Mouse (Mus musculus): ENCODE results near the gene Slamf1. TPM values are rescaled to one million over a fixed set of nuclear protein-coding genes. Genes with fewer than 3 reads are reported as not detected.
"Not testable (repeated sequence)": the region's sequence is repeated elsewhere in the genome, so short reads cannot be mapped to it uniquely, and the experiment has no call there.

Slamf1 gene
- polyA plus RNA-seq, 1 experiment from 2014 or later, result 1.6 TPM

DNA sequence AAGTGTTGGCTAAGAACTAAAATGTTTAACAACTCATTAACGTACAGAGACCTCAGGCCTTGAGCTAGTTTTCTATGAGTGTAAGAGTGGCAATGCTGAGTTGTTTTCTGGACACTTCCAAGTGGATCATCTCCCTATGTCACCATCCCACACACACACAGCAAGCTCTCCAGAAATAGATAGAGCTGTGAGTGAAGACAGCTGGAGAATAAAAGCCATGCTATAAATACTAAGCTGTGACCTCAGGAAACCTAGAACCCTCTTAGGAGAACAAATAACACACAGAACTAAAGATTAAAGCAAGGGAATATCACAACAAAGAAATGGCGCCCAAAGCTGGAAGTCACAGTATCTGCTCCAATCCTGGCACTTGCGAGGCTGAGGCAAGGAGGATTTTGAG lies 24.6 kb downstream of the Slamf1 start:
- no peaks in the 10 kb centered on the region for H3K4me1 ChIP-seq (ENCODE audit: control insufficient read depth, low read depth, low read length)
- WGBS (ENCODE audit: insufficient replicate concordance), result 76% methylated on average over 3 of the region's 3 CpGs

GRCm38 (mm10) chr1:171796185-171796584 lies 29.3 kb downstream of the Slamf1 start:
- WGBS (ENCODE audit: insufficient replicate concordance), result 17% methylated on average over 2 of the region's 2 CpGs
- no peaks in the 10 kb centered on the region for H3K4me1 ChIP-seq (ENCODE audit: control insufficient read depth, low read depth, low read length)
- no peaks in the 10 kb centered on the region for H3K9me3 ChIP-seq (replicated peaks; ENCODE audit: control insufficient read depth, low read length)
- no peak overlapping the region for H3K4me3 ChIP-seq (ENCODE audit: low read depth, low read length)
- H3K4me2 ChIP-seq (ENCODE audit: low read depth, low read length), result no peak overlapping the region
- H3K27me3 ChIP-seq (ENCODE audit: control insufficient read depth, insufficient read depth, low read depth, low read length), result no peaks in the 10 kb centered on the region
- no peaks in the 10 kb centered on the region for H3K36me3 ChIP-seq (ENCODE audit: control insufficient read depth, insufficient read depth)
- H3K9ac ChIP-seq (ENCODE audit: low read depth, low read length), result no peak overlapping the region
- ATAC-seq (ENCODE audit: low read depth), result no peak
- no peak overlapping the region for H3K27ac ChIP-seq (ENCODE audit: low read length)

More for the DNA sequence above, 24.6 kb downstream of the Slamf1 start:
- Histone ChIP-seq H3K9me3 (replicated peaks; ENCODE audit: control insufficient read depth, low read length) (no peaks in the 10 kb centered on the region), H3K4me2 (ENCODE audit: low read depth, low read length) (no peak overlapping the region), H3K4me3 (ENCODE audit: low read depth, low read length) (no peak overlapping the region), H3K9ac (ENCODE audit: low read depth, low read length) (no peak overlapping the region), H3K27me3 (ENCODE audit: control insufficient read depth, insufficient read depth, low read depth, low read length) (no peaks in the 10 kb centered on the region), H3K27ac (ENCODE audit: low read length) (no peak overlapping the region), H3K36me3 (ENCODE audit: control insufficient read depth, insufficient read depth) (no peaks in the 10 kb centered on the region)
- ATAC-seq (ENCODE audit: low read depth), result no peak

DNA sequence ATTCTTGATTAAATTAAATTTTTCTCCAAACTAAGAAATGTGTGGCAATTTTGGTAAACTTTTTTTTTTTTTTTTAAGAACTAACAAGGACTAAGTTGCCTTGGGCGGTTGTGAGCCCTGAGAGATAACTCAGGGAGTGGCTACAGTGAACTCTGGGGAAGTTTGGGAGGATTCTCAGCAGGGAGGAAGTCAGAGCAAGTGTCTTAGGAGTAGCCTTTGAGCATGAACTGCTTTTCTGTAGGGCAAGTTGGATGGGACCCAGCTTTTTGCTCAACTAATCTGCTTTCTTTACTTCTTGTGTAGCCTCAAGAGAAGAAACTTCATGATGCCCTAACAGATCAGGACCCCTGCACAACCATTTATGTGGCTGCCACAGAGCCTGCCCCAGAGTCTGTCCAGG lies 30.9 kb downstream of the Slamf1 start:
- Histone ChIP-seq H3K9me3 (replicated peaks; ENCODE audit: control insufficient read depth, low read length) (no peaks in the 10 kb centered on the region), H3K27ac (ENCODE audit: low read length) (no peak overlapping the region), H3K4me3 (ENCODE audit: low read depth, low read length) (no peak overlapping the region), H3K9ac (ENCODE audit: low read depth, low read length) (no peak overlapping the region), H3K27me3 (ENCODE audit: control insufficient read depth, insufficient read depth, low read depth, low read length) (no peaks in the 10 kb centered on the region), H3K4me2 (ENCODE audit: low read depth, low read length) (no peak overlapping the region), H3K4me1 (ENCODE audit: control insufficient read depth, low read depth, low read length) (no peaks in the 10 kb centered on the region), H3K36me3 (ENCODE audit: control insufficient read depth, insufficient read depth) (no peaks in the 10 kb centered on the region)
- WGBS (ENCODE audit: insufficient replicate concordance), result 31% methylated on average over 1 of the region's 1 CpGs
- ATAC-seq (ENCODE audit: low read depth), result no peak

DNA sequence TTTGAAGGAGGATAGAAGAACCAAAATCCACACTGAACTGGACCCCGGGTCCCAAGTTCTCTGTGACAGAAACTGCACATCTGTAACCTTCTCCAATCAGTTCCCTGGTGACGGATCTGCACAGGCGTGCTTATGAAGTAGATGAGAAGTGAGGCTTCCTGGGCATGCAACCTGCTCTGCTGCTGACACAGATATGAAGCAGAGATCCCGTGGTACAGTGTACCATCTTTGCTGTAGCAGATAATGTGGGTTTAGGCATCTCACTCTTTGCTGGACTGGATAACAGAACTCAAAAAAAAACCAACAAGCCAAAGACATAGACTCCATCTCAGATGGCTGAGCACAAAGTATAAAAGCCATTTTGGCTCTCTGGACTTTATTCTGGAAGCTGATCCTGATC lies 32.7 kb downstream of the Slamf1 start:
- ATAC-seq (ENCODE audit: low read depth), result no peak
- WGBS (ENCODE audit: insufficient replicate concordance), result 34% methylated on average over 4 of the region's 4 CpGs
- no peaks in the 10 kb centered on the region for H3K27me3 ChIP-seq (ENCODE audit: control insufficient read depth, insufficient read depth, low read depth, low read length)

DNA sequence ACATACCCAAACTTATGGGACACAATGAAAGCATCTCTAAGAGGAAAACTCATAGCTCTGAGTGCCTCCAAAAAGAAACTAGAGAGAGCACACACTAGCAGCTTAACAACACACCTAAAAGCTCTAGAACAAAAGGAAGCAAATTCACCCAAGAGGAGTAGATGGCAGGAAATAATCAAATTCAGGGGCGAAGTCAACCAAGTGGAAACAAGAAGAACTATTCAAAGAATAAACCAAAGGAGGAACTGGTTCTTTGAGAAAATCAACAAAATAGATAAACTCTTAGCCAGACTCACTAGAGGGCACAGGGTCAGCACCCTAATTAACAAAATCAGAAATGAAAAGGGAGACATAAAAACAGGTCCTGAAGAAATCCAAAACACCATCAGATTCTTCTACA lies 44.1 kb downstream of the Slamf1 start:
- not testable (repeated sequence) for H3K27ac ChIP-seq (ENCODE audit: low read length); ATAC-seq (ENCODE audit: low read depth)

More for the DNA sequence above, 32.7 kb downstream of the Slamf1 start:
- H3K4me1 ChIP-seq (ENCODE audit: control insufficient read depth, low read depth, low read length), result no peaks in the 10 kb centered on the region
- no peaks in the 10 kb centered on the region for H3K9me3 ChIP-seq (replicated peaks; ENCODE audit: control insufficient read depth, low read length)
- no peak overlapping the region for H3K27ac ChIP-seq (ENCODE audit: low read length)
- H3K9ac ChIP-seq (ENCODE audit: low read depth, low read length), result no peak overlapping the region
- H3K4me2 ChIP-seq (ENCODE audit: low read depth, low read length), result no peak overlapping the region
- H3K36me3 ChIP-seq (ENCODE audit: control insufficient read depth, insufficient read depth), result no peaks in the 10 kb centered on the region
- H3K4me3 ChIP-seq (ENCODE audit: low read depth, low read length), result no peak overlapping the region

GRCm38 (mm10) chr1:171815545-171816439 lies 48.9 kb downstream of the Slamf1 start:
- no peak overlapping the region for H3K4me2 ChIP-seq (ENCODE audit: low read depth, low read length)
- no peak overlapping the region for H3K9ac ChIP-seq (ENCODE audit: low read depth, low read length)
- no peak overlapping the region for H3K4me3 ChIP-seq (ENCODE audit: low read depth, low read length)
- H3K36me3 ChIP-seq (ENCODE audit: control insufficient read depth, insufficient read depth), result no peaks in the 10 kb centered on the region
- no peaks in the 10 kb centered on the region for H3K4me1 ChIP-seq (ENCODE audit: control insufficient read depth, low read depth, low read length)
- no peaks in the 10 kb centered on the region for H3K9me3 ChIP-seq (replicated peaks; ENCODE audit: control insufficient read depth, low read length)
- WGBS (ENCODE audit: insufficient replicate concordance), result 11% methylated on average over 8 of the region's 8 CpGs
- peak; percentile 39; the same call in 1 of the 2 replicates for ATAC-seq (ENCODE audit: low read depth)
- no peak overlapping the region for H3K27ac ChIP-seq (ENCODE audit: low read length)
- H3K27me3 ChIP-seq (ENCODE audit: control insufficient read depth, insufficient read depth, low read depth, low read length), result no peaks in the 10 kb centered on the region

More for the DNA sequence above, 44.1 kb downstream of the Slamf1 start:
- not testable (repeated sequence) for H3K9me3 ChIP-seq (replicated peaks; ENCODE audit: control insufficient read depth, low read length); H3K4me3 ChIP-seq (ENCODE audit: low read depth, low read length); H3K4me2 ChIP-seq (ENCODE audit: low read depth, low read length); H3K4me1 ChIP-seq (ENCODE audit: control insufficient read depth, low read depth, low read length); H3K9ac ChIP-seq (ENCODE audit: low read depth, low read length); H3K27me3 ChIP-seq (ENCODE audit: control insufficient read depth, insufficient read depth, low read depth, low read length); H3K36me3 ChIP-seq (ENCODE audit: control insufficient read depth, insufficient read depth)
- 24% methylated on average over 1 of the region's 1 CpGs for WGBS (ENCODE audit: insufficient replicate concordance)

- ATAC-seq (ENCODE audit: low read depth), result no peak
- Histone ChIP-seq H3K9me3 (replicated peaks; ENCODE audit: control insufficient read depth, low read length) (no peaks in the 10 kb centered on the region), H3K36me3 (ENCODE audit: control insufficient read depth, insufficient read depth) (no peaks in the 10 kb centered on the region), H3K27me3 (ENCODE audit: control insufficient read depth, insufficient read depth, low read depth, low read length) (no peaks in the 10 kb centered on the region), H3K27ac (ENCODE audit: low read length) (no peak overlapping the region), H3K4me1 (ENCODE audit: control insufficient read depth, low read depth, low read length) (no peaks in the 10 kb centered on the region), H3K4me3 (ENCODE audit: low read depth, low read length) (no peak overlapping the region), H3K4me2 (ENCODE audit: low read depth, low read length) (no peak overlapping the region), H3K9ac (ENCODE audit: low read depth, low read length) (no peak overlapping the region)
- WGBS (ENCODE audit: insufficient replicate concordance), result 29% methylated on average over 4 of the region's 4 CpGs
Measured at GRCm38 (mm10) chr1:171816991-171817390, 50.1 kb downstream of the Slamf1 start.

DNA sequence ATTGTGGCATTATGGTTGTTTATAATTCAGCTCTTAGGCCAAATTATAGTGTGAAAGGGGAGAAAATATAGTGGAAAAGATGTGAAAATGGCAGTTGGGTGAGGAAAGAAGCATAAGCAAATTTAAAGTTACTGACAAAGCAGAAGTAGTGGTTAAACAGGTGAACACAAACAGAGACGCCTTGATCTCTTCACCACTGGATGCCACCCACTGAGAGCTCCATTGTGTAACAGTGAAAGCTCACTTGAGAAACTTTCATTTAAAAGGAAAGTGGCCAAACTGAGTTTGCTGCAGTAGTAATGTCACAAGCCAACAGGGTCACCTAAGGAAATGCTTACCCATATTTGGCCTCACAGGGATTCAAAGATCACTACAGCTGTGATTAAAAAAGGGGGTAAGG lies 54.4 kb downstream of the Slamf1 start:
- no peak for ATAC-seq (ENCODE audit: low read depth)
- H3K4me3 ChIP-seq (ENCODE audit: low read depth, low read length), result no peak overlapping the region
- H3K36me3 ChIP-seq (ENCODE audit: control insufficient read depth, insufficient read depth), result no peaks in the 10 kb centered on the region
- H3K27me3 ChIP-seq (ENCODE audit: control insufficient read depth, insufficient read depth, low read depth, low read length), result no peaks in the 10 kb centered on the region
- no peak overlapping the region for H3K27ac ChIP-seq (ENCODE audit: low read length)
- H3K4me2 ChIP-seq (ENCODE audit: low read depth, low read length), result no peak overlapping the region
- H3K4me1 ChIP-seq (ENCODE audit: control insufficient read depth, low read depth, low read length), result no peaks in the 10 kb centered on the region
- 37% methylated on average over 1 of the region's 1 CpGs for WGBS (ENCODE audit: insufficient replicate concordance)
- H3K9ac ChIP-seq (ENCODE audit: low read depth, low read length), result no peak overlapping the region
- H3K9me3 ChIP-seq (replicated peaks; ENCODE audit: control insufficient read depth, low read length), result no peaks in the 10 kb centered on the region

DNA sequence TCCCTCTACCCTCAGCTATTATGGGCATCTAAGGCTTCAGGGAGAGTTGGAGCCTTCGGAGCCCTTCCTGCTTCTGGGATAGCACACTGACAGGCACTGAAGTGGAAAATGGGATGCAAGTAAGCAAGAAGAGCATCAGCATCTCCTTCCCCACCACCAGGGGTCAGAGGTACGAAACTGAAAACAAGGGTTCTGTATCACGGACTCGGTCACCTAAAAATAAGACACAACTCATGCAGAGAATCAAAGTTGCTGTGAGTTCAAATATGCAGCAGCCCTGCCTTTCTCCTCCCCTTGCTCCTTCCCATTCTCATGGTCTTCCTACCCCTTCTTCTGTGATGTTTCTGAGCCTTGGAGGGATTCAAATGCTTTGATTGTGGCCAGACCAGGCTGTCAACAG lies 58.5 kb downstream of the Slamf1 start:
- no peak overlapping the region for H3K27ac ChIP-seq (ENCODE audit: low read length)
- no peak overlapping the region for H3K4me2 ChIP-seq (ENCODE audit: low read depth, low read length)
- no peaks in the 10 kb centered on the region for H3K36me3 ChIP-seq (ENCODE audit: control insufficient read depth, insufficient read depth)
- H3K9me3 ChIP-seq (replicated peaks; ENCODE audit: control insufficient read depth, low read length), result no peaks in the 10 kb centered on the region
- H3K27me3 ChIP-seq (ENCODE audit: control insufficient read depth, insufficient read depth, low read depth, low read length), result no peaks in the 10 kb centered on the region
- WGBS (ENCODE audit: insufficient replicate concordance), result 25% methylated on average over 4 of the region's 4 CpGs
- no peaks in the 10 kb centered on the region for H3K4me1 ChIP-seq (ENCODE audit: control insufficient read depth, low read depth, low read length)
- H3K9ac ChIP-seq (ENCODE audit: low read depth, low read length), result no peak overlapping the region
- no peak for ATAC-seq (ENCODE audit: low read depth)
- no peak overlapping the region for H3K4me3 ChIP-seq (ENCODE audit: low read depth, low read length)

Data from liver, embryonic 16.5 days (tissue).